Mouse (Mus musculus): ENCODE measurements at regions not wholly inside any gene's neighbourhood (a gene's known extent, or its start where the extent isn't known, plus 50 kb on each side); places are given as distances from the start of the nearest gene placed in this dataset.

GRCm38 (mm10) chr12:71487591-71488435, 178.1 kb downstream of the Dact1 start:
- peaks cover 20% of the 10 kb centered on the region for H3K4me1 ChIP-seq
- no peaks in the 10 kb centered on the region; the same call in 1 of the 2 replicates for H3K9me3 ChIP-seq (replicated peaks)
- peaks cover 19% of the 10 kb centered on the region for H3K27me3 ChIP-seq (ENCODE audit: low read depth, poor library complexity, severe bottlenecking)
- 0 out of 2 replicates have a peak overlapping the region, but pooled peaks have one; percentile 16 for H3K4me3 ChIP-seq
- WGBS: 55% methylated on average over 6 of the region's 6 CpGs
- no peaks in the 10 kb centered on the region for H3K36me3 ChIP-seq
- H3K27ac ChIP-seq (replicated peaks): peak overlapping the region; percentile 52
- DNase-seq (ENCODE audit: low spot score): peak; percentile 62

GRCm38 (mm10) chr12:71489295-71489694, 179.6 kb downstream of the Dact1 start:
- Histone ChIP-seq H3K9me3 (replicated peaks) (no peaks in the 10 kb centered on the region; the same call in 1 of the 2 replicates), H3K4me3 (no peak overlapping the region), H3K36me3 (no peaks in the 10 kb centered on the region), H3K27me3 (ENCODE audit: low read depth, poor library complexity, severe bottlenecking) (peaks cover 4% of the 10 kb centered on the region; the same call in 1 of the 2 replicates), H3K27ac (replicated peaks) (no peak overlapping the region), H3K4me1 (peaks cover 18% of the 10 kb centered on the region)
- WGBS: 92% methylated on average over 7 of the region's 7 CpGs
- no peak for DNase-seq (ENCODE audit: low spot score)

- no peaks in the 10 kb centered on the region; the same call in 1 of the 2 replicates for H3K27me3 ChIP-seq (ENCODE audit: low read depth, poor library complexity, severe bottlenecking)
- DNase-seq (ENCODE audit: low spot score): no peak
- H3K4me1 ChIP-seq: peaks cover 8% of the 10 kb centered on the region; the same call in 1 of the 2 replicates
- H3K9me3 ChIP-seq (replicated peaks): no peaks in the 10 kb centered on the region
- H3K36me3 ChIP-seq: no peaks in the 10 kb centered on the region
- no peak overlapping the region; the same call in 1 of the 2 replicates for H3K27ac ChIP-seq (replicated peaks)
- no peak overlapping the region for H3K4me3 ChIP-seq
- 83% methylated on average over 10 of the region's 10 CpGs for WGBS
These were observed 185.2 kb downstream of the Dact1 start for GRCm38 (mm10) chr12:71494803-71495293.

- Histone ChIP-seq H3K27ac (replicated peaks) (no peak overlapping the region), H3K9me3 (replicated peaks) (no peaks in the 10 kb centered on the region), H3K36me3 (no peaks in the 10 kb centered on the region), H3K4me3 (no peak overlapping the region), H3K4me1 (peaks cover 8% of the 10 kb centered on the region; the same call in 1 of the 2 replicates), H3K27me3 (ENCODE audit: low read depth, poor library complexity, severe bottlenecking) (no peaks in the 10 kb centered on the region; the same call in 1 of the 2 replicates)
- WGBS: 80% methylated on average over 14 of the region's 14 CpGs
- no peak for DNase-seq (ENCODE audit: low spot score)
These were observed 188.8 kb downstream of the Dact1 start for GRCm38 (mm10) chr12:71498246-71499029.

GRCm38 (mm10) chr12:71501299-71501810, 191.7 kb downstream of the Dact1 start:
- Histone ChIP-seq H3K36me3 (no peaks in the 10 kb centered on the region), H3K4me1 (no peaks in the 10 kb centered on the region), H3K9me3 (replicated peaks) (no peaks in the 10 kb centered on the region), H3K4me3 (no peak overlapping the region), H3K27ac (replicated peaks) (no peak overlapping the region), H3K27me3 (ENCODE audit: low read depth, poor library complexity, severe bottlenecking) (no peaks in the 10 kb centered on the region; the same call in 1 of the 2 replicates)
- no peak for DNase-seq (ENCODE audit: low spot score)
- 74% methylated on average over 7 of the region's 7 CpGs for WGBS

- Histone ChIP-seq H3K4me1 (no peaks in the 10 kb centered on the region), H3K27me3 (ENCODE audit: low read depth, poor library complexity, severe bottlenecking) (no peaks in the 10 kb centered on the region; the same call in 1 of the 2 replicates), H3K36me3 (no peaks in the 10 kb centered on the region), H3K9me3 (replicated peaks) (no peaks in the 10 kb centered on the region), H3K27ac (replicated peaks) (no peak overlapping the region), H3K4me3 (no peak overlapping the region)
- no peak for DNase-seq (ENCODE audit: low spot score)
- WGBS: 92% methylated on average over 11 of the region's 11 CpGs
These were observed 193.6 kb downstream of the Dact1 start for GRCm38 (mm10) chr12:71503265-71503664.

GRCm38 (mm10) chr12:71506206-71506605, 196.5 kb downstream of the Dact1 start:
- Histone ChIP-seq H3K27ac (replicated peaks) (no peak overlapping the region), H3K9me3 (replicated peaks) (no peaks in the 10 kb centered on the region), H3K4me1 (no peaks in the 10 kb centered on the region), H3K36me3 (no peaks in the 10 kb centered on the region), H3K27me3 (ENCODE audit: low read depth, poor library complexity, severe bottlenecking) (no peaks in the 10 kb centered on the region), H3K4me3 (no peak overlapping the region)
- DNase-seq (ENCODE audit: low spot score): no peak
- 85% methylated on average over 4 of the region's 4 CpGs for WGBS

- WGBS: 79% methylated on average over 1 of the region's 1 CpGs
- H3K4me1 ChIP-seq: no peaks in the 10 kb centered on the region
- H3K36me3 ChIP-seq: no peaks in the 10 kb centered on the region
- no peak overlapping the region for H3K27ac ChIP-seq (replicated peaks)
- H3K9me3 ChIP-seq (replicated peaks): no peaks in the 10 kb centered on the region
- DNase-seq (ENCODE audit: low spot score): no peak
- no peak overlapping the region for H3K4me3 ChIP-seq
- no peaks in the 10 kb centered on the region for H3K27me3 ChIP-seq (ENCODE audit: low read depth, poor library complexity, severe bottlenecking)
These were observed 197.0 kb downstream of the Dact1 start for GRCm38 (mm10) chr12:71506716-71507115.

GRCm38 (mm10) chr12:71512915-71513612, 203.4 kb downstream of the Dact1 start:
- Histone ChIP-seq H3K9me3 (replicated peaks) (no peaks in the 10 kb centered on the region), H3K27me3 (ENCODE audit: low read depth, poor library complexity, severe bottlenecking) (no peaks in the 10 kb centered on the region), H3K4me1 (peaks cover 9% of the 10 kb centered on the region; the same call in 1 of the 2 replicates), H3K4me3 (no peak overlapping the region), H3K27ac (replicated peaks) (no peak overlapping the region), H3K36me3 (no peaks in the 10 kb centered on the region)
- no peak for DNase-seq (ENCODE audit: low spot score)
- 66% methylated on average over 7 of the region's 7 CpGs for WGBS

GRCm38 (mm10) chr12:71519520-71519919, 209.8 kb downstream of the Dact1 start:
- WGBS: 58% methylated on average over 1 of the region's 1 CpGs
- Histone ChIP-seq H3K36me3 (no peaks in the 10 kb centered on the region), H3K4me1 (peaks cover 6% of the 10 kb centered on the region), H3K27me3 (ENCODE audit: low read depth, poor library complexity, severe bottlenecking) (no peaks in the 10 kb centered on the region), H3K4me3 (no peak overlapping the region), H3K9me3 (replicated peaks) (no peaks in the 10 kb centered on the region), H3K27ac (replicated peaks) (no peak overlapping the region)
- no peak for DNase-seq (ENCODE audit: low spot score)

GRCm38 (mm10) chr12:71521936-71522335, 212.3 kb downstream of the Dact1 start:
- Histone ChIP-seq H3K27ac (replicated peaks) (no peak overlapping the region), H3K9me3 (replicated peaks) (no peaks in the 10 kb centered on the region), H3K4me3 (no peak overlapping the region), H3K27me3 (ENCODE audit: low read depth, poor library complexity, severe bottlenecking) (peaks cover 7% of the 10 kb centered on the region; the same call in 1 of the 2 replicates), H3K36me3 (no peaks in the 10 kb centered on the region), H3K4me1 (peaks cover 27% of the 10 kb centered on the region)
- no peak for DNase-seq (ENCODE audit: low spot score)
- WGBS: 93% methylated on average over 3 of the region's 3 CpGs

- 60% methylated on average over 5 of the region's 5 CpGs for whole genome bisulfite sequencing
- DNase-seq (ENCODE audit: low spot score): no peak
These were observed 212.8 kb downstream of the Dact1 start for GRCm38 (mm10) chr12:71522451-71522850.

More at GRCm38 (mm10) chr12:71522451-71522850, 212.8 kb downstream of the Dact1 start:
- peaks cover 27% of the 10 kb centered on the region for H3K4me1 ChIP-seq
- H3K27ac ChIP-seq (replicated peaks): no peak overlapping the region
- no peak overlapping the region for H3K4me3 ChIP-seq
- H3K27me3 ChIP-seq (ENCODE audit: low read depth, poor library complexity, severe bottlenecking): peaks cover 10% of the 10 kb centered on the region; the same call in 1 of the 2 replicates
- H3K36me3 ChIP-seq: no peaks in the 10 kb centered on the region
- H3K9me3 ChIP-seq (replicated peaks): no peaks in the 10 kb centered on the region
